Mouse (Mus musculus) kidney, adult 11 months (tissue): ENCODE results near the gene Il4.
A peak's percentile ranks its signal among the peaks of the same experiment; 100 is the strongest.
"Not testable (repeated sequence)": the region's sequence is repeated elsewhere in the genome, so short reads cannot be mapped to it uniquely, and the experiment has no call there.

Experiments used
- DNase-seq: peaks from one replicate; pipeline ENCODE4 v3.0.0; 2022

Gene Il4

GRCm38 (mm10) chr11:53622440-53622806 lies 4.0 kb upstream of the Il4 start:
- no peak for DNase-seq

- no peak for DNase-seq
Measured at GRCm38 (mm10) chr11:53621582-53622439, 3.3 kb upstream of the Il4 start.

GRCm38 (mm10) chr11:53620094-53620493 lies 1.6 kb upstream of the Il4 start:
- no peak for DNase-seq

- no peak for DNase-seq
Measured at GRCm38 (mm10) chr11:53619428-53619827, 959 bp upstream of the Il4 start.

GRCm38 (mm10) chr11:53617562-53618109 lies 833 bp downstream of the Il4 start:
- DNase-seq = no peak

- DNase-seq = no peak
Measured at GRCm38 (mm10) chr11:53616748-53617558, 1.5 kb downstream of the Il4 start.

GRCm38 (mm10) chr11:53615575-53615974 lies 2.9 kb downstream of the Il4 start:
- no peak for DNase-seq

GRCm38 (mm10) chr11:53615172-53615571 lies 3.3 kb downstream of the Il4 start:
- no peak for DNase-seq

- DNase-seq = no peak
Measured at GRCm38 (mm10) chr11:53609672-53610071, 8.8 kb downstream of the Il4 start.

GRCm38 (mm10) chr11:53609231-53609630 lies 9.2 kb downstream of the Il4 start:
- DNase-seq = no peak

GRCm38 (mm10) chr11:53605609-53606008 lies 12.9 kb downstream of the Il4 start:
- DNase-seq = no peak

GRCm38 (mm10) chr11:53604983-53605382 lies 13.5 kb downstream of the Il4 start:
- no peak for DNase-seq

GRCm38 (mm10) chr11:53591116-53591515 lies 27.4 kb downstream of the Il4 start:
- no peak for DNase-seq

GRCm38 (mm10) chr11:53590368-53590768 lies 28.1 kb downstream of the Il4 start:
- DNase-seq = no peak

GRCm38 (mm10) chr11:53588279-53588678 lies 30.2 kb downstream of the Il4 start:
- DNase-seq = no peak

- DNase-seq = no peak
Measured at GRCm38 (mm10) chr11:53585510-53585909, 33.0 kb downstream of the Il4 start.

- no peak for DNase-seq
Measured at GRCm38 (mm10) chr11:53584849-53585248, 33.6 kb downstream of the Il4 start.

GRCm38 (mm10) chr11:53583151-53583550 lies 35.3 kb downstream of the Il4 start:
- DNase-seq = no peak

- no peak for DNase-seq
Measured at GRCm38 (mm10) chr11:53580562-53580961, 37.9 kb downstream of the Il4 start.

GRCm38 (mm10) chr11:53567224-53568014 lies 51.0 kb downstream of the Il4 start, which contains the start of gene Kif3a:
Kif3a (plus strand) TSS chr11:53567379.
- peak; percentile 95 for DNase-seq

- no peak for DNase-seq
Measured at GRCm38 (mm10) chr11:53566646-53567045, 51.8 kb downstream of the Il4 start.

GRCm38 (mm10) chr11:53561986-53562385 lies 56.5 kb downstream of the Il4 start:
- no peak for DNase-seq

- DNase-seq = not testable (repeated sequence)
Measured at GRCm38 (mm10) chr11:53559980-53560379, 58.5 kb downstream of the Il4 start.
